Mouse (Mus musculus): ENCODE data around the gene Olfr155. TPM values are rescaled to one million over a fixed set of nuclear protein-coding genes. Genes with fewer than 3 reads are reported as not detected.

Olfr155 gene
- polyA plus RNA-seq, 1 experiment from 2014 or later, result not detected

- H3K4me2 ChIP-seq, result no peak overlapping the region
- H3K4me3 ChIP-seq, result no peak overlapping the region
- no peak overlapping the region for H3K27ac ChIP-seq
- 75% methylated on average over 4 of the region's 4 CpGs for WGBS
- H3K9me3 ChIP-seq, result 0 out of 2 replicates have a peak, but pooled peaks cover 4% of the 10 kb centered on the region
- no peaks in the 10 kb centered on the region for H3K4me1 ChIP-seq (replicated peaks)
- no peaks in the 10 kb centered on the region for H3K27me3 ChIP-seq
- no peaks in the 10 kb centered on the region for H3K36me3 ChIP-seq
- no peak overlapping the region for H3K9ac ChIP-seq
- no peak for ATAC-seq (ENCODE audit: low FRiP score)
Measured at GRCm38 (mm10) chr4:43863298-43863697, 11.9 kb downstream of the Olfr155 start.

- H3K27me3 ChIP-seq, result no peaks in the 10 kb centered on the region
- no peak for ATAC-seq (ENCODE audit: low FRiP score)
- H3K9ac ChIP-seq, result no peak overlapping the region
- 91% methylated on average over 10 of the region's 10 CpGs for WGBS
- H3K4me3 ChIP-seq, result no peak overlapping the region
- H3K36me3 ChIP-seq, result no peaks in the 10 kb centered on the region
- H3K4me2 ChIP-seq, result no peak overlapping the region
- 0 out of 2 replicates have a peak, but pooled peaks cover 12% of the 10 kb centered on the region for H3K9me3 ChIP-seq
- peaks cover 4% of the 10 kb centered on the region for H3K4me1 ChIP-seq (replicated peaks)
- H3K27ac ChIP-seq, result no peak overlapping the region
Measured at GRCm38 (mm10) chr4:43869821-43870220, 18.5 kb downstream of the Olfr155 start.

- peak overlapping the region; percentile 86 for H3K4me2 ChIP-seq
- H3K27me3 ChIP-seq, result no peaks in the 10 kb centered on the region
- 0 out of 2 replicates have a peak, but pooled peaks cover 3% of the 10 kb centered on the region for H3K9me3 ChIP-seq
- H3K36me3 ChIP-seq, result no peaks in the 10 kb centered on the region
- no peak overlapping the region for H3K27ac ChIP-seq
- WGBS, result 47% methylated on average over 7 of the region's 7 CpGs
- H3K4me3 ChIP-seq, result peak overlapping the region; percentile 76
- no peak for ATAC-seq (ENCODE audit: low FRiP score)
- peak overlapping the region; percentile 82; the same call in 1 of the 2 replicates for H3K9ac ChIP-seq
- peaks cover 30% of the 10 kb centered on the region for H3K4me1 ChIP-seq (replicated peaks)
Measured at GRCm38 (mm10) chr4:43874501-43874900, 23.1 kb downstream of the Olfr155 start.

GRCm38 (mm10) chr4:43875160-43875918 is 24.0 kb downstream of the Olfr155 start, which contains the start of gene Reck:
Gene Reck, plus strand, starts transcription at chr4:43875530.
- Histone ChIP-seq H3K36me3 (no peaks in the 10 kb centered on the region), H3K27me3 (no peaks in the 10 kb centered on the region), H3K27ac (peak within 1 kb of the TSS; percentile 86), H3K4me3 (peak within 1 kb of the TSS; percentile 76), H3K4me2 (peak within 1 kb of the TSS; percentile 86), H3K9me3 (0 out of 2 replicates have a peak, but pooled peaks cover 3% of the 10 kb centered on the region), H3K4me1 (replicated peaks) (peaks cover 30% of the 10 kb centered on the region), H3K9ac (peak within 1 kb of the TSS; percentile 82)
- under 1% methylated on average over 72 of the region's 73 CpGs for WGBS
- peak; percentile 93 for ATAC-seq (ENCODE audit: low FRiP score)

GRCm38 (mm10) chr4:43875919-43876411 is 24.6 kb downstream of the Olfr155 start:
- under 1% methylated on average over 20 of the region's 20 CpGs for WGBS
- ATAC-seq (ENCODE audit: low FRiP score), result peak; percentile 77
- H3K27me3 ChIP-seq, result no peaks in the 10 kb centered on the region
- H3K4me3 ChIP-seq, result peak overlapping the region; percentile 76
- H3K27ac ChIP-seq, result peak overlapping the region; percentile 86
- no peaks in the 10 kb centered on the region for H3K36me3 ChIP-seq
- H3K9ac ChIP-seq, result peak overlapping the region; percentile 82
- peak overlapping the region; percentile 86 for H3K4me2 ChIP-seq
- 0 out of 2 replicates have a peak, but pooled peaks cover 3% of the 10 kb centered on the region for H3K9me3 ChIP-seq
- peaks cover 30% of the 10 kb centered on the region for H3K4me1 ChIP-seq (replicated peaks)

GRCm38 (mm10) chr4:43877230-43877629 is 25.9 kb downstream of the Olfr155 start:
- Histone ChIP-seq H3K36me3 (no peaks in the 10 kb centered on the region), H3K9ac (no peak overlapping the region), H3K4me3 (no peak overlapping the region; the same call in 1 of the 2 replicates), H3K4me1 (replicated peaks) (peaks cover 30% of the 10 kb centered on the region), H3K9me3 (0 out of 2 replicates have a peak, but pooled peaks cover 3% of the 10 kb centered on the region), H3K27ac (no peak overlapping the region), H3K27me3 (no peaks in the 10 kb centered on the region), H3K4me2 (peak overlapping the region; percentile 86; the same call in 1 of the 2 replicates)
- 88% methylated on average over 1 of the region's 1 CpGs for WGBS
- ATAC-seq (ENCODE audit: low FRiP score), result no peak

- 53% methylated on average over 5 of the region's 5 CpGs for WGBS
- Histone ChIP-seq H3K9me3 (0 out of 2 replicates have a peak, but pooled peaks cover 1% of the 10 kb centered on the region), H3K27ac (no peak overlapping the region), H3K9ac (0 out of 2 replicates have a peak overlapping the region, but pooled peaks have one; percentile 11), H3K4me1 (replicated peaks) (peaks cover 30% of the 10 kb centered on the region), H3K36me3 (no peaks in the 10 kb centered on the region), H3K27me3 (no peaks in the 10 kb centered on the region), H3K4me3 (no peak overlapping the region), H3K4me2 (peak overlapping the region; percentile 18)
- ATAC-seq (ENCODE audit: low FRiP score), result no peak
Measured at GRCm38 (mm10) chr4:43878121-43878776, 26.9 kb downstream of the Olfr155 start.

GRCm38 (mm10) chr4:43879566-43879965 is 28.2 kb downstream of the Olfr155 start:
- Histone ChIP-seq H3K27me3 (no peaks in the 10 kb centered on the region), H3K9me3 (no peaks in the 10 kb centered on the region), H3K4me2 (no peak overlapping the region), H3K36me3 (no peaks in the 10 kb centered on the region), H3K9ac (no peak overlapping the region), H3K27ac (no peak overlapping the region), H3K4me1 (replicated peaks) (peaks cover 37% of the 10 kb centered on the region), H3K4me3 (no peak overlapping the region)
- WGBS, result 80% methylated on average over 6 of the region's 6 CpGs
- no peak for ATAC-seq (ENCODE audit: low FRiP score)

- ATAC-seq (ENCODE audit: low FRiP score), result no peak
- H3K9me3 ChIP-seq, result no peaks in the 10 kb centered on the region
- H3K9ac ChIP-seq, result no peak overlapping the region
- WGBS, result 42% methylated on average over 4 of the region's 4 CpGs
- H3K36me3 ChIP-seq, result no peaks in the 10 kb centered on the region
- no peak overlapping the region for H3K4me2 ChIP-seq
- H3K27ac ChIP-seq, result no peak overlapping the region
- H3K27me3 ChIP-seq, result no peaks in the 10 kb centered on the region
- no peak overlapping the region for H3K4me3 ChIP-seq
- peaks cover 14% of the 10 kb centered on the region for H3K4me1 ChIP-seq (replicated peaks)
Measured at GRCm38 (mm10) chr4:43884196-43884595, 32.8 kb downstream of the Olfr155 start.

GRCm38 (mm10) chr4:43891247-43891646 is 39.9 kb downstream of the Olfr155 start:
- ATAC-seq (ENCODE audit: low FRiP score), result no peak
- Histone ChIP-seq H3K9me3 (no peaks in the 10 kb centered on the region), H3K27me3 (no peaks in the 10 kb centered on the region), H3K4me1 (replicated peaks) (0 out of 2 replicates have a peak, but pooled peaks cover 2% of the 10 kb centered on the region), H3K4me3 (no peak overlapping the region), H3K36me3 (peaks cover 8% of the 10 kb centered on the region), H3K9ac (no peak overlapping the region), H3K27ac (no peak overlapping the region), H3K4me2 (no peak overlapping the region)
- 88% methylated on average over 3 of the region's 3 CpGs for WGBS

GRCm38 (mm10) chr4:43897209-43897608 is 45.8 kb downstream of the Olfr155 start:
- Histone ChIP-seq H3K9ac (no peak overlapping the region), H3K4me2 (no peak overlapping the region), H3K4me3 (no peak overlapping the region), H3K27me3 (no peaks in the 10 kb centered on the region), H3K4me1 (replicated peaks) (no peaks in the 10 kb centered on the region), H3K27ac (no peak overlapping the region), H3K36me3 (peaks cover 43% of the 10 kb centered on the region), H3K9me3 (no peaks in the 10 kb centered on the region)
- ATAC-seq (ENCODE audit: low FRiP score), result no peak

- Histone ChIP-seq H3K27me3 (no peaks in the 10 kb centered on the region), H3K4me2 (no peak overlapping the region), H3K4me1 (replicated peaks) (no peaks in the 10 kb centered on the region), H3K27ac (no peak overlapping the region), H3K9me3 (no peaks in the 10 kb centered on the region), H3K9ac (no peak overlapping the region), H3K4me3 (no peak overlapping the region), H3K36me3 (peaks cover 56% of the 10 kb centered on the region)
- 79% methylated on average over 8 of the region's 8 CpGs for WGBS
- no peak for ATAC-seq (ENCODE audit: low FRiP score)
Measured at GRCm38 (mm10) chr4:43899197-43899596, 47.8 kb downstream of the Olfr155 start.

Measured in hindbrain, embryonic 13.5 days (tissue).